Mouse (Mus musculus) B cell, adult (primary cell): Measurements from ENCODE around the gene Gm17067. TPM values are rescaled to one million over a fixed set of nuclear protein-coding genes. Genes with fewer than 3 reads are reported as not detected.

Experiments
- total RNA-seq: library from RNA; stranded (reverse); gene quantifications from 4 replicates; pipeline ENCODE4 v1.2.4, GENCODE M21; 2023; ENCODE audit not compliant: inconsistent age

The Gm17067 gene
- total RNA-seq = not detected in 4 replicates

GRCm38 (mm10) chr7:42726917-42727316 is at the start of gene Gm17067:
Gene Gm17067, minus strand, starts transcription at chr7:42727017.

GRCm38 (mm10) chr7:42692362-42693158 is 34.3 kb downstream of the Gm17067 start, which contains the start of gene Zfp975:
Gene Zfp975, minus strand, starts transcription at chr7:42692742.

Other genes starting within 250 kb of the Gm17067 start
- gene Zfp141, start 221.3 kb downstream of the Gm17067 start, total RNA-seq = 26.3 to 32.9 TPM (median 27.9 TPM) in 4 replicates
- gene Gm21028, start 148.4 kb downstream of the Gm17067 start, total RNA-seq = not detected in 4 replicates
- 1.0 TPM in 1 of 4 replicates, not detected in the others for gene Zfp977, start 134.5 kb downstream of the Gm17067 start, total RNA-seq
- 1.00 to 2.4 TPM (median 1.2 TPM) in 4 replicates for gene Zfp976, start 84.4 kb downstream of the Gm17067 start, total RNA-seq
- gene Zfp975, start 34.3 kb downstream of the Gm17067 start, total RNA-seq = 2.8 to 4.2 TPM (median 3.8 TPM) in 4 replicates
- gene Vmn2r62, start 66.5 kb upstream of the Gm17067 start, total RNA-seq = not detected in 4 replicates
- 0.13 TPM in 1 of 4 replicates, not detected in the others for gene Gm2381, start 140.2 kb upstream of the Gm17067 start, total RNA-seq
- not detected in 4 replicates for gene Vmn2r63, start 206.8 kb upstream of the Gm17067 start, total RNA-seq